Mouse (Mus musculus): Measurements from ENCODE around the gene Chd4. TPM values are rescaled to one million over a fixed set of nuclear protein-coding genes. Genes with fewer than 3 reads are reported as not detected.

The Chd4 gene
- polyA plus RNA-seq, 1 experiment from 2014 or later = 24.5 TPM

GRCm38 (mm10) chr6:125104223-125104622 is 8.4 kb downstream of the Chd4 start:
- ATAC-seq = peak; percentile 99
- H3K4me3 ChIP-seq (ENCODE audit: low read depth, low read length) = no peak overlapping the region

GRCm38 (mm10) chr6:125107705-125108104 is 11.9 kb downstream of the Chd4 start:
- no peak for DNase-seq
- WGBS (ENCODE audit: insufficient replicate concordance) = 93% methylated on average over 2 of the region's 2 CpGs
- H3K36me3 ChIP-seq (replicated peaks; ENCODE audit: insufficient read depth, low read length) = peaks cover 90% of the 10 kb centered on the region
- peaks cover 3% of the 10 kb centered on the region; the same call in 1 of the 2 replicates for H3K4me1 ChIP-seq (ENCODE audit: insufficient read depth)
- no peak overlapping the region for H3K27ac ChIP-seq (ENCODE audit: low read depth)
- TF ChIP-seq CTCF (IDR thresholded peaks at IDR 0.05; ENCODE audit: low read depth) = peak; percentile 40
- TF ChIP-seq EP300 (IDR thresholded peaks at IDR 0.05; ENCODE audit: low read depth) = no peak
- no peak overlapping the region for H3K4me2 ChIP-seq (ENCODE audit: low read depth, low read length)
- H3K9me3 ChIP-seq (ENCODE audit: low read length) = no peaks in the 10 kb centered on the region
- no peaks in the 10 kb centered on the region for H3K27me3 ChIP-seq (ENCODE audit: insufficient read depth, low read length)
- no peak for ATAC-seq
- no peak overlapping the region for H3K9ac ChIP-seq (replicated peaks)
- H3K4me3 ChIP-seq (ENCODE audit: low read depth, low read length) = no peak overlapping the region

More at GRCm38 (mm10) chr6:125104223-125104622, 8.4 kb downstream of the Chd4 start:
- Histone ChIP-seq H3K4me1 (ENCODE audit: insufficient read depth) (peaks cover 9% of the 10 kb centered on the region), H3K27me3 (ENCODE audit: insufficient read depth, low read length) (no peaks in the 10 kb centered on the region), H3K27ac (ENCODE audit: low read depth) (peak overlapping the region; percentile 55; the same call in 1 of the 2 replicates), H3K36me3 (replicated peaks; ENCODE audit: insufficient read depth, low read length) (peaks cover 89% of the 10 kb centered on the region), H3K9me3 (ENCODE audit: low read length) (no peaks in the 10 kb centered on the region), H3K9ac (replicated peaks) (no peak overlapping the region), H3K4me2 (ENCODE audit: low read depth, low read length) (peak overlapping the region; percentile 39; the same call in 1 of the 2 replicates)
- DNase-seq = peak; percentile 83
- TF ChIP-seq CTCF (IDR thresholded peaks at IDR 0.05; ENCODE audit: low read depth) = no peak
- peak; percentile 94 for TF ChIP-seq EP300 (IDR thresholded peaks at IDR 0.05; ENCODE audit: low read depth)
- 44% methylated on average over 4 of the region's 4 CpGs for WGBS (ENCODE audit: insufficient replicate concordance)

DNA sequence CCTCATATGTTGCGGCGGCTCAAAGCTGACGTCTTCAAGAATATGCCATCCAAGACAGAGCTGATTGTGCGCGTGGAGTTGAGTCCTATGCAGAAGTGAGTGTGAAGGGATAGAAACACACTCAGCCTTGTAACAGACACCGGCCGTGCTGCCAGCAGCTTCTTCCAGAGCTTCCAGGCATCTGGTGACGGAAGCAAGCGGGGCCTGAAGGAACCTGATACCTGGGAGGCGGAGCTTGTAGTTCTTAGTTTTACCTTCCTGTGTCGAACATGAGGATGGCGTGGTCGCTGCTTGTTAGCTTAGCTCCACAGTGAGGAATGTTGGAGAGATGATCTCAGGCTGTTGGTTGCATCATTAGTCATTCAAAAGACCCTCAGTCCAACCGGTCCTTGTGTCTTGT is 13.6 kb downstream of the Chd4 start:
- 88% methylated on average over 14 of the region's 14 CpGs for WGBS (ENCODE audit: insufficient replicate concordance)
- H3K9me3 ChIP-seq (ENCODE audit: low read length) = no peaks in the 10 kb centered on the region

DNA sequence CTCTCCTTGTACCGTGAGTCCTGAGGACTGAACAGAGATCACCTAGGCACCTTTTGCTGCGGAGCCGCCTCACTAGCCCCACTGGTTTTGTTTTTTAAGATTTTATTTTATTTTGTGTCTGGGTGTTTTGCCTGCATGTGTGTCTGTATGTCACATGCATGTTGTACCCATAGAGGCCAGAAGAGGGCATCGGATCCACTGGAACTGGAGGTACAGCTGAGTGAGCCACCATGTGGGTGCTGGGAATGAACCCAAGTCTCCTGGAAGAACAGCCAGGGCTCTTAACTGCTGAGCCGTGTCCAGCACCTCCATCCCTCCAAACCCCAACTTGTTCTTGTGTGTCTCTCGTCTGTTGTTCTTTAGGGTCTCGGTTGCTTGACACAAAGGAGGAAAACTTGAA is 15.1 kb downstream of the Chd4 start:
- ATAC-seq (no peak), DNase-seq (peak; percentile 52)
- 92% methylated on average over 7 of the region's 7 CpGs for WGBS (ENCODE audit: insufficient replicate concordance)

More for the DNA sequence above, 13.6 kb downstream of the Chd4 start:
- Histone ChIP-seq H3K27me3 (ENCODE audit: insufficient read depth, low read length) (no peaks in the 10 kb centered on the region), H3K4me2 (ENCODE audit: low read depth, low read length) (no peak overlapping the region), H3K9ac (replicated peaks) (no peak overlapping the region), H3K36me3 (replicated peaks; ENCODE audit: insufficient read depth, low read length) (peaks cover 94% of the 10 kb centered on the region), H3K4me1 (ENCODE audit: insufficient read depth) (no peaks in the 10 kb centered on the region; the same call in 1 of the 2 replicates), H3K4me3 (ENCODE audit: low read depth, low read length) (no peak overlapping the region), H3K27ac (ENCODE audit: low read depth) (no peak overlapping the region)
- no peak for DNase-seq
- no peak for TF ChIP-seq EP300 (IDR thresholded peaks at IDR 0.05; ENCODE audit: low read depth)
- no peak for ATAC-seq

GRCm38 (mm10) chr6:125112553-125112952 is 16.8 kb downstream of the Chd4 start:
- Histone ChIP-seq H3K36me3 (replicated peaks; ENCODE audit: insufficient read depth, low read length) (peaks cover 93% of the 10 kb centered on the region), H3K9ac (replicated peaks) (no peak overlapping the region), H3K4me3 (ENCODE audit: low read depth, low read length) (no peak overlapping the region), H3K27ac (ENCODE audit: low read depth) (no peak overlapping the region), H3K27me3 (ENCODE audit: insufficient read depth, low read length) (no peaks in the 10 kb centered on the region), H3K4me2 (ENCODE audit: low read depth, low read length) (no peak overlapping the region), H3K9me3 (ENCODE audit: low read length) (no peaks in the 10 kb centered on the region), H3K4me1 (ENCODE audit: insufficient read depth) (no peaks in the 10 kb centered on the region)
- DNase-seq = no peak
- WGBS (ENCODE audit: insufficient replicate concordance) = 70% methylated on average over 11 of the region's 11 CpGs
- no peak for TF ChIP-seq CTCF (IDR thresholded peaks at IDR 0.05; ENCODE audit: low read depth)
- peak; percentile 51 for ATAC-seq

More for the DNA sequence above, 15.1 kb downstream of the Chd4 start:
- H3K9ac ChIP-seq (replicated peaks) = no peak overlapping the region
- no peak overlapping the region for H3K27ac ChIP-seq (ENCODE audit: low read depth)
- peaks cover 93% of the 10 kb centered on the region for H3K36me3 ChIP-seq (replicated peaks; ENCODE audit: insufficient read depth, low read length)
- H3K4me3 ChIP-seq (ENCODE audit: low read depth, low read length) = no peak overlapping the region
- H3K4me2 ChIP-seq (ENCODE audit: low read depth, low read length) = no peak overlapping the region
- no peaks in the 10 kb centered on the region for H3K9me3 ChIP-seq (ENCODE audit: low read length)
- no peaks in the 10 kb centered on the region for H3K27me3 ChIP-seq (ENCODE audit: insufficient read depth, low read length)
- H3K4me1 ChIP-seq (ENCODE audit: insufficient read depth) = no peaks in the 10 kb centered on the region
- peak; percentile 62 for TF ChIP-seq CTCF (IDR thresholded peaks at IDR 0.05; ENCODE audit: low read depth)
- TF ChIP-seq EP300 (IDR thresholded peaks at IDR 0.05; ENCODE audit: low read depth) = no peak

GRCm38 (mm10) chr6:125119387-125119786 is 23.6 kb downstream of the Chd4 start:
- Histone ChIP-seq H3K9me3 (ENCODE audit: low read length) (no peaks in the 10 kb centered on the region), H3K4me2 (ENCODE audit: low read depth, low read length) (no peak overlapping the region), H3K4me3 (ENCODE audit: low read depth, low read length) (no peak overlapping the region), H3K9ac (replicated peaks) (0 out of 2 replicates have a peak overlapping the region, but pooled peaks have one; percentile 2), H3K4me1 (ENCODE audit: insufficient read depth) (no peaks in the 10 kb centered on the region), H3K36me3 (replicated peaks; ENCODE audit: insufficient read depth, low read length) (peaks cover 88% of the 10 kb centered on the region), H3K27ac (ENCODE audit: low read depth) (no peak overlapping the region), H3K27me3 (ENCODE audit: insufficient read depth, low read length) (no peaks in the 10 kb centered on the region)
- TF ChIP-seq EP300 (IDR thresholded peaks at IDR 0.05; ENCODE audit: low read depth) = no peak
- DNase-seq (no peak), ATAC-seq (no peak)
- WGBS (ENCODE audit: insufficient replicate concordance) = 82% methylated on average over 8 of the region's 8 CpGs

GRCm38 (mm10) chr6:125128724-125129123 is 32.9 kb downstream of the Chd4 start:
- Histone ChIP-seq H3K27ac (ENCODE audit: low read depth) (no peak overlapping the region), H3K4me3 (ENCODE audit: low read depth, low read length) (no peak overlapping the region), H3K27me3 (ENCODE audit: insufficient read depth, low read length) (no peaks in the 10 kb centered on the region), H3K9me3 (ENCODE audit: low read length) (no peaks in the 10 kb centered on the region), H3K4me1 (ENCODE audit: insufficient read depth) (peaks cover 10% of the 10 kb centered on the region), H3K9ac (replicated peaks) (no peak overlapping the region), H3K36me3 (replicated peaks; ENCODE audit: insufficient read depth, low read length) (peaks cover 58% of the 10 kb centered on the region), H3K4me2 (ENCODE audit: low read depth, low read length) (no peak overlapping the region)
- 92% methylated on average over 12 of the region's 12 CpGs for WGBS (ENCODE audit: insufficient replicate concordance)
- no peak for DNase-seq
- ATAC-seq = no peak
- no peak for TF ChIP-seq EP300 (IDR thresholded peaks at IDR 0.05; ENCODE audit: low read depth)
- no peak for TF ChIP-seq CTCF (IDR thresholded peaks at IDR 0.05; ENCODE audit: low read depth)

Measured in liver, postnatal 0 days (tissue).